Mouse (Mus musculus) heart, adult 2 months (tissue): ENCODE results near the gene Hltf. TPM values are rescaled to one million over a fixed set of nuclear protein-coding genes. Genes with fewer than 3 reads are reported as not detected.

Experiments used
- DNase-seq, 2 experiments: peaks; one replicate each; pipeline ENCODE4 v3.0.0; 2021
- H3K27ac ChIP-seq: fragments of 200-600 bp; 2 replicates; pipeline ENCODE4 v1.8.1; 2022
- H3K27me3 ChIP-seq: fragments of 200-500 bp; 2 replicates; pipeline ENCODE4 v1.6.1; 2012; ENCODE audit warnings: mild to moderate bottlenecking, low read length, inconsistent platforms, mixed read lengths; ENCODE audit not compliant: control insufficient read depth, insufficient read depth
- H3K36me3 ChIP-seq: fragments of 200-500 bp; 2 replicates; pipeline ENCODE4 v1.6.1; 2012; ENCODE audit warnings: low read length, inconsistent platforms; ENCODE audit not compliant: control insufficient read depth, insufficient read depth
- H3K4me1 ChIP-seq: fragments of 200-500 bp; 2 replicates; pipeline ENCODE4 v1.6.1; 2011; ENCODE audit warnings: low read length; ENCODE audit not compliant: control insufficient read depth, insufficient read depth
- H3K4me3 ChIP-seq: fragments of 200-600 bp; 2 replicates; pipeline ENCODE4 v1.8.1; 2022
- H3K79me2 ChIP-seq: fragments of 200-500 bp; replicated peaks from 2 replicates; pipeline ENCODE4 v1.6.1; 2012; ENCODE audit warnings: mild to moderate bottlenecking, inconsistent platforms, low read length, moderate library complexity, mixed read lengths; ENCODE audit not compliant: control insufficient read depth, insufficient read depth
- H3K9ac ChIP-seq: fragments of 200-500 bp; 2 replicates; pipeline ENCODE4 v1.6.1; 2012; ENCODE audit warnings: low read depth, mild to moderate bottlenecking, control low read depth, inconsistent platforms, low read length, mixed read lengths
- CTCF ChIP-seq: fragments of 200-600 bp; IDR thresholded peaks from 2 replicates; pipeline ENCODE4 v1.8.1; 2022; ENCODE audit warnings: antibody characterized with exemption, mild to moderate bottlenecking, moderate library complexity
- EP300 ChIP-seq: fragments of 200-500 bp; IDR thresholded peaks from 2 replicates; pipeline ENCODE4 v1.6.1; 2011; ENCODE audit warnings: low read depth, low read length, control low read depth; ENCODE audit not compliant: insufficient read depth
- POLR2A ChIP-seq: fragments of 200-500 bp; IDR thresholded peaks from 2 replicates; pipeline ENCODE4 v1.6.1; 2011; ENCODE audit warnings: mild to moderate bottlenecking, low read depth, low read length, control low read depth; ENCODE audit not compliant: insufficient read depth
- WGBS: fragments of 180-500 bp; shearing (Covaris S2); methylation state at CpG from one replicate; pipeline ENCODE4 v1.1.7; 2018; 5-methylcytosine and 5-hydroxymethylcytosine counted together
- intact Hi-C: fragments of 180-260 bp; cut with DNase I; formaldehyde crosslinking; loops from one replicate; pipeline ENCODE4 v1.15.1; 2025
- polyA plus RNA-seq: library from polyadenylated mRNA; depleted of rRNA; stranded (reverse); fragments of >200 nt; gene quantifications from 2 replicates; pipeline ENCODE4 v1.2.3, GENCODE M21; 2012
- total RNA-seq, 2 experiments: library from RNA; stranded (reverse); gene quantifications; 2 replicates each; pipeline ENCODE4 v1.2.3; 2021

The Hltf gene
- total and polyA plus RNA-seq, 3 experiments: 3.1 to 14.2 (median 11.9) TPM

DNA sequence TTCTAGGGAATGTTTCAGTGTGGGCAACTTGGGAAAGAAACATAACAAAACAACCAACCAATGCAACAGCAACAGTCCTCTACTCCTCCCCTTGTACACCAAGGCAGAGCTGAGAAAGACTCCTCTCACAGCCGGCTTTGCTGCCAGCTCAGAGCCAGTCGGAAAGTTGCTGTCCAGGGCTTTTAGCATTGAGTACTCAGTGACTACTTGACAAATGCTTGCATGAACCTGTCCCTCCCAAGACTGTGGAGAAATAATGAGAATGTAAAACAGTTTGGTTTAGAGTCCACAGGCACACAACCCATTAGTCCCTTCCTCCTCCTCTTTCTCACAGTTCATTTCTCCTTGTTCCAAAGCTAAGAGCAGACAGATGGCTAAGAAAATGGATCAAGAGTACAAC, 86.8 kb downstream of the Hltf start:
- no peak for DNase-seq
- 61% methylated on average over 2 of the region's 2 CpGs for WGBS

DNA sequence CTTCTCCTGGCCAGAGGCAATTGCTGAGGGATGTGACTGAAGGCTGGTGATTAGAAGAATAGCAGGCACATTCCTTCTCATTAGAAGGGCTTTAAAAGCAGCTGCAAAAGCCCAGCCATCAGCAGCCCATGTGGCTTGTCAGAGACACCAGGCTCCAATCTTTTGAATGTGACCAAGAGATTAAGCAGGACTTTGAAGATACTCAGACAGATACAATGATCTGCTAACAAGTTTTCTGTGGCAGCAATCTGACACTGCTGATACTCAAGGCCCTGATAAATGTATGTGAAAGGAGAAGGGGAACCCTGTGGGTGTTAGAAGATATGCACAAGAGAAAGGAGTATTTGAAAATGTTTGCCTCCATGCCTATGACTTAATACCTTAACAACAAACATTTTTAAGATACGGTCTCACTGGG, 88.1 kb downstream of the Hltf start:
- Histone ChIP-seq H3K9ac (no peak overlapping the region), H3K4me3 (no peak overlapping the region), H3K36me3 (peaks cover 32% of the 10 kb centered on the region), H3K27ac (no peak overlapping the region), H3K4me1 (no peaks in the 10 kb centered on the region; the same call in 1 of the 2 replicates), H3K79me2 (no peaks in the 10 kb centered on the region), H3K27me3 (no peaks in the 10 kb centered on the region)
- WGBS: 78% methylated on average over 1 of the region's 1 CpGs
- no peak for DNase-seq
- TF ChIP-seq EP300 (no peak), CTCF (no peak), POLR2A (no peak)
- intact Hi-C loops: no loop called here

More for the DNA sequence above, 86.8 kb downstream of the Hltf start:
- no peak overlapping the region for H3K27ac ChIP-seq
- H3K79me2 ChIP-seq: no peaks in the 10 kb centered on the region; the same call in 1 of the 2 replicates
- H3K36me3 ChIP-seq: peaks cover 23% of the 10 kb centered on the region
- H3K4me1 ChIP-seq: no peaks in the 10 kb centered on the region
- H3K27me3 ChIP-seq: no peaks in the 10 kb centered on the region
- H3K4me3 ChIP-seq: no peak overlapping the region
- intact Hi-C loops: no loop called here
- no peak overlapping the region for H3K9ac ChIP-seq
- TF ChIP-seq CTCF: no peak
- no peak for TF ChIP-seq EP300
- TF ChIP-seq POLR2A: no peak

DNA sequence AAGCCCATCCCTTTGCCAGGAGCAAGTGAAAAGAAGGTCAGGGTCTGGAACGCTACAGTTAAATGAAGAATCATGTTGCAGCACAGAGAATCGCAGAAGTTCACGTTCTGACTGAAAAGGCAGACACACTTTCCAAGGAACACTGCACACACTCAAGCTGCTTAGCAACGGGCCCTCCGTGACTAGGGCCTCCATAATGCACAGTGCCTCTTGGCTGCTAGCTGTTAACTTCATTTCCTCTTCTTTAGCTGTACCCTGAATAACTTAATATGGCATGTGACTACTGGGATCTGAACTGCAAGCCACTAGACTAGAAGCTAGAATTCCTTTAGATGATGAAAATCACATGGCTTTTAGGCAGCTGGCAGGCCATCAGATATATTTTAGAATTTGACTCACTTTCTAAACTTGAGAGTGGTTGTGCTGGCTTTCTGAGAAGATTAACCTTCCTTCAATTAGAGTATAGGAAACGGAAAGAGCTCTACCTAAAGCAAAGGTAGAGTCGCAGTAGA, 89.3 kb downstream of the Hltf start:
- Histone ChIP-seq H3K4me1 (no peaks in the 10 kb centered on the region; the same call in 1 of the 2 replicates), H3K27ac (no peak overlapping the region), H3K27me3 (no peaks in the 10 kb centered on the region), H3K36me3 (peaks cover 32% of the 10 kb centered on the region), H3K9ac (no peak overlapping the region), H3K4me3 (no peak overlapping the region), H3K79me2 (no peaks in the 10 kb centered on the region)
- intact Hi-C loops: no loop called here
- no peak for DNase-seq
- whole genome bisulfite sequencing: 66% methylated on average over 7 of the region's 7 CpGs
- TF ChIP-seq POLR2A: no peak

DNA sequence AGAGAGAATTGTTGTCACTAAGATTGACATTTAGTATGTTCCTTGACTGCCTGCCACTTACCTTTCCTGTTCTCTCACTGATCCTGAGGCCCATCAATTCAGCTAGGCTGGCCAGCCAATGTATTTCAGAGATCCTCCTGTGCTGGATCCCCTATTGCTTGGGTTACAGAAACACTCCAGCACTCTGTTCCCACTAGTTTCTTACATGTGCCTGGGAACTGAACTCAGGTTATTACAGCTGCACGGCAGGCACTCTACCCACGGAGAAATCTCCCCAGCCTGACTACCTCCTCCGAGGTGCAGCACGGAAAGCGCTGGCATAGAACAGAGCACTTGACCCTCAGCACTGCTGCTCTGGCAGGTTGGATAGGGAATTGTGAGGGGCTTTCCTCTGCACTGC, 90.0 kb downstream of the Hltf start:
- no peak for TF ChIP-seq POLR2A
- no peaks in the 10 kb centered on the region for H3K79me2 ChIP-seq
- peaks cover 31% of the 10 kb centered on the region for H3K36me3 ChIP-seq
- WGBS: 77% methylated on average over 5 of the region's 5 CpGs
- no peaks in the 10 kb centered on the region; the same call in 1 of the 2 replicates for H3K4me1 ChIP-seq
- H3K27ac ChIP-seq: no peak overlapping the region
- intact Hi-C loops: no loop called here
- DNase-seq: no peak
- no peak overlapping the region for H3K4me3 ChIP-seq
- no peak overlapping the region for H3K9ac ChIP-seq
- H3K27me3 ChIP-seq: no peaks in the 10 kb centered on the region

DNA sequence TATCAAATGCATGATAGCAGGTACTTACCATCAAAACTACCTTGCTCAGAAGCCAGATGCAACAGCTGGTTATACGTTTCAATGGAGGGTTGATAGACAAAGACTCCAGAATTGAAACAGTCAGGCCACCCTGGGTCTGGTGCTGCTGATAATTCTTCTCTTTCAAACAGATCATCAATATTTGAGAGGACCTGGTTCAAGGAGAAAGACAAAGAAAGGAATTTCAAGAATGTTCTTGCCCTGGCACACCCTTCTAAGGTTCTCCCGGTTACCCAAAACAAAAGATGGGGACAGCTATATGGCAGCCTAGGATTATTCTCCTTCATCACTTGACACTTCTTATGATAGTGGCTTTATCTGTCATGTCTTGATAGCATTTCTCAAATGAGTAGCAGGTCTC, 92.9 kb downstream of the Hltf start:
- H3K27me3 ChIP-seq: no peaks in the 10 kb centered on the region
- DNase-seq: no peak
- intact Hi-C loops: loop anchor here (5.0 to 10.0 kb wide), 4 partner anchors 78 to 526 kb away; partner anchors contain the start of genes 1700064H15Rik and Hps3
- peaks cover 3% of the 10 kb centered on the region for H3K4me1 ChIP-seq
- H3K27ac ChIP-seq: no peak overlapping the region
- H3K79me2 ChIP-seq: peaks cover 4% of the 10 kb centered on the region
- TF ChIP-seq EP300: no peak
- H3K36me3 ChIP-seq: peaks cover 23% of the 10 kb centered on the region
- WGBS: 74% methylated on average over 2 of the region's 2 CpGs
- H3K9ac ChIP-seq: no peak overlapping the region
- H3K4me3 ChIP-seq: no peak overlapping the region

GRCm38 (mm10) chr3:20151651-20152050, 94.0 kb downstream of the Hltf start:
- TF ChIP-seq CTCF (no peak), EP300 (no peak), POLR2A (no peak)
- Histone ChIP-seq H3K27me3 (no peaks in the 10 kb centered on the region), H3K9ac (no peak overlapping the region), H3K36me3 (peaks cover 18% of the 10 kb centered on the region), H3K79me2 (peaks cover 4% of the 10 kb centered on the region), H3K4me1 (peaks cover 3% of the 10 kb centered on the region), H3K4me3 (no peak overlapping the region), H3K27ac (no peak overlapping the region)
- DNase-seq: no peak
- WGBS: 87% methylated on average over 3 of the region's 3 CpGs
- intact Hi-C loops: loop anchor here (5.0 to 10.0 kb wide), 4 partner anchors 79 to 527 kb away; partner anchors contain the start of genes 1700064H15Rik and Hps3
